Mouse (Mus musculus): ENCODE measurements at regions not wholly inside any gene's neighbourhood (a gene's known extent, or its start where the extent isn't known, plus 50 kb on each side); places are given as distances from the start of the nearest gene placed in this dataset.
"Not testable (repeated sequence)": the region's sequence is repeated elsewhere in the genome, so short reads cannot be mapped to it uniquely, and the experiment has no call there.

GRCm38 (mm10) chr4:146263038-146263685, 106.5 kb downstream of the Zfp600 start:
- Histone ChIP-seq H3K4me3 (ENCODE audit: control insufficient read depth in 1 of 2, insufficient read depth in 1 of 2, low read depth in 1 of 2, low read length in 2 of 2) (peak overlapping the region; percentile 40 to 41), H3K9ac (ENCODE audit: low read length) (peak overlapping the region; percentile 64), H3K4me2 (ENCODE audit: low read length) (peak overlapping the region; percentile 63)
- peak; percentile 83 for ATAC-seq (ENCODE audit: insufficient number of reproducible peaks, insufficient read depth, low FRiP score, low read depth)
- WGBS: 5% methylated on average over 26 of the region's 51 CpGs
- not testable (repeated sequence) for H3K36me3 ChIP-seq (ENCODE audit: control insufficient read depth, insufficient read depth, low read length); H3K9me3 ChIP-seq (ENCODE audit: control insufficient read depth, low read length); H3K27ac ChIP-seq (replicated peaks in 1 of 2; ENCODE audit: control insufficient read depth in 1 of 2, insufficient read depth in 1 of 2, low read depth in 2 of 2, low read length in 2 of 2); H3K27me3 ChIP-seq (ENCODE audit: control insufficient read depth, insufficient read depth, low read length); H3K4me1 ChIP-seq (ENCODE audit: control insufficient read depth in 2 of 2, insufficient read depth in 2 of 2, low read length in 2 of 2)

- H3K9me3 ChIP-seq (ENCODE audit: control insufficient read depth, low read length); H3K36me3 ChIP-seq (ENCODE audit: control insufficient read depth, insufficient read depth, low read length); ATAC-seq (ENCODE audit: insufficient number of reproducible peaks, insufficient read depth, low FRiP score, low read depth); H3K9ac ChIP-seq (ENCODE audit: low read length); H3K27me3 ChIP-seq (ENCODE audit: control insufficient read depth, insufficient read depth, low read length); H3K27ac ChIP-seq (replicated peaks in 1 of 2; ENCODE audit: control insufficient read depth in 1 of 2, insufficient read depth in 1 of 2, low read depth in 2 of 2, low read length in 2 of 2); H3K4me1 ChIP-seq (ENCODE audit: control insufficient read depth in 2 of 2, insufficient read depth in 2 of 2, low read length in 2 of 2): not testable (repeated sequence)
- H3K4me2 ChIP-seq (ENCODE audit: low read length): peak overlapping the region; percentile 63; the same call in 1 of the 2 replicates
- 58% methylated on average over 2 of the region's 5 CpGs for WGBS
- H3K4me3 ChIP-seq (ENCODE audit: control insufficient read depth in 1 of 2, insufficient read depth in 1 of 2, low read depth in 1 of 2, low read length in 2 of 2): peak overlapping the region; percentile 40 to 41; a peak in 2 of 4 replicates
Measured at GRCm38 (mm10) chr4:146263790-146264189, 107.2 kb downstream of the Zfp600 start.

GRCm38 (mm10) chr4:146270119-146270747, 113.6 kb downstream of the Zfp600 start:
- not testable (repeated sequence) for H3K4me3 ChIP-seq (ENCODE audit: control insufficient read depth in 1 of 2, insufficient read depth in 1 of 2, low read depth in 1 of 2, low read length in 2 of 2); H3K9me3 ChIP-seq (ENCODE audit: control insufficient read depth, low read length); H3K4me1 ChIP-seq (ENCODE audit: control insufficient read depth in 2 of 2, insufficient read depth in 2 of 2, low read length in 2 of 2); H3K27me3 ChIP-seq (ENCODE audit: control insufficient read depth, insufficient read depth, low read length); H3K9ac ChIP-seq (ENCODE audit: low read length); H3K36me3 ChIP-seq (ENCODE audit: control insufficient read depth, insufficient read depth, low read length); H3K27ac ChIP-seq (replicated peaks in 1 of 2; ENCODE audit: control insufficient read depth in 1 of 2, insufficient read depth in 1 of 2, low read depth in 2 of 2, low read length in 2 of 2); H3K4me2 ChIP-seq (ENCODE audit: low read length); ATAC-seq (ENCODE audit: insufficient number of reproducible peaks, insufficient read depth, low FRiP score, low read depth)
- WGBS: no CpG with 5 or more reads among the region's 14 CpGs
